In the genomic region with DNA sequence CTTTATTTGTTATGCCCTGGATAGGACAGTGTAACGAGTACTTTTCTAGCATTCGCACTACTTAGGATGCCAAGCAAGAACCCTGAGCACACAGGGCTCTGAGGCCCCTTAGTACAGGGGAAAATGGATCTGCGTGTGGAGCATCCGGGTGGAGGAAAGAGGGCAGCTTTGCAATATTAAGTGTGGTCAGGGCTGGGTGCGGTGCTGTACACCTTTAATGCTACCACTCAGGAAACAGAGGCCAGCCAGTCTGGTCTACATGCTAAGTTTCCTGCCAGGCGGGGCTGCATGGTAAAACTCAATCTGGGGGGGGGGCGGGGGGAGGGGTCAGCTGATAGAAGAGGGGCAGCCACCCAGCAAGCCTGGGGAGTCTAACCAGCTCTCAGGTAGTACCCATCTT, we compare ENCODE assay signal across 24 mouse cellular contexts. TPM values are rescaled to one million over a fixed set of nuclear protein-coding genes. Genes with fewer than 3 reads are reported as not detected.
DNase-seq lines count a peak whose midpoint lies in the region; ATAC-seq lines count a peak whose summit lies in the region.
"Had no signal": no experiment of that assay in that cellular context is flagged by ENCODE, and none has a peak within 500 bp of the region (broad histone marks: within the 10 kb centered on the region; RNA-seq: fewer than 3 reads in every experiment).

No protein-coding gene starts in this region.

- H3K27ac ChIP-seq in forebrain, embryonic 11.5 days (ENCODE audit: low read depth, low read length), result no peak overlapping the region
- H3K27ac ChIP-seq in forebrain, embryonic 15.5 days (replicated peaks), result no peak overlapping the region
- H3K27ac ChIP-seq in heart, embryonic 10.5 days, result peak overlapping the region; percentile 10; the same call in 1 of the 2 replicates
- 0 out of 2 replicates have a peak overlapping the region, but pooled peaks have one; percentile 28 for H3K27ac ChIP-seq in heart, embryonic 13.5 days (replicated peaks)
- H3K27ac ChIP-seq: embryonic facial prominence, embryonic 10.5 days; embryonic facial prominence, embryonic 12.5 days; forebrain, embryonic 12.5 days had no signal

- peaks cover 12% of the 10 kb centered on the region; the same call in 1 of the 2 replicates for H3K36me3 ChIP-seq in forebrain, embryonic 11.5 days (ENCODE audit: control insufficient read depth, insufficient read depth, low read length)
- H3K36me3 ChIP-seq in forebrain, embryonic 15.5 days, result peaks cover 32% of the 10 kb centered on the region
- peaks cover 29% of the 10 kb centered on the region for H3K36me3 ChIP-seq in heart, embryonic 10.5 days
- peaks cover 30% of the 10 kb centered on the region for H3K36me3 ChIP-seq in heart, embryonic 13.5 days

- no peaks in the 10 kb centered on the region for H3K27me3 ChIP-seq in forebrain, embryonic 11.5 days (ENCODE audit: control insufficient read depth, insufficient read depth, low read length)
- no peaks in the 10 kb centered on the region for H3K27me3 ChIP-seq in forebrain, embryonic 15.5 days
- H3K27me3 ChIP-seq in heart, embryonic 10.5 days (ENCODE audit: insufficient read depth, poor library complexity, severe bottlenecking), result no peaks in the 10 kb centered on the region
- no peaks in the 10 kb centered on the region for H3K27me3 ChIP-seq in heart, embryonic 13.5 days (replicated peaks)
- H3K27me3 ChIP-seq: CH12.LX; embryonic facial prominence, embryonic 12.5 days; forebrain, embryonic 12.5 days; Patski had no signal

- intact Hi-C loops in heart, postnatal 10 days (cut with DNase I), result no loop called here

- H3K4me1 ChIP-seq in forebrain, embryonic 11.5 days (replicated peaks; ENCODE audit: control insufficient read depth, insufficient read depth, low read length), result no peaks in the 10 kb centered on the region
- no peaks in the 10 kb centered on the region for H3K4me1 ChIP-seq in forebrain, embryonic 15.5 days
- H3K4me1 ChIP-seq in heart, embryonic 10.5 days, result peaks cover 26% of the 10 kb centered on the region
- peaks cover 29% of the 10 kb centered on the region for H3K4me1 ChIP-seq in heart, embryonic 13.5 days
- H3K4me1 ChIP-seq: embryonic facial prominence, embryonic 10.5 days; embryonic facial prominence, embryonic 12.5 days; forebrain, embryonic 12.5 days had no signal

- no peak overlapping the region for H3K4me3 ChIP-seq in forebrain, embryonic 11.5 days (ENCODE audit: low read depth, low read length)
- no peak overlapping the region for H3K4me3 ChIP-seq in forebrain, embryonic 15.5 days
- no peak overlapping the region for H3K4me3 ChIP-seq in heart, embryonic 10.5 days
- no peak overlapping the region for H3K4me3 ChIP-seq in heart, embryonic 13.5 days
- H3K4me3 ChIP-seq: embryonic facial prominence, embryonic 10.5 days; embryonic facial prominence, embryonic 12.5 days; forebrain, embryonic 12.5 days had no signal

- peak; percentile 19 for DNase-seq in forebrain, embryonic 11.5 days (ENCODE audit: low spot score)
- DNase-seq in heart, embryonic 10.5 days (ENCODE audit: low spot score), result peak; percentile 55
- DNase-seq in heart, postnatal 10 days, result no peak
- DNase-seq in heart, adult 9 months (ENCODE audit: low spot score in 2 of 2), result no peak
- DNase-seq: cerebellum, adult 11-12 months; cerebellum, adult 9-10 months had no signal

- H3K9me3 ChIP-seq in forebrain, embryonic 11.5 days (ENCODE audit: control insufficient read depth, low read length), result no peaks in the 10 kb centered on the region
- H3K9me3 ChIP-seq in forebrain, embryonic 15.5 days, result no peaks in the 10 kb centered on the region
- H3K9me3 ChIP-seq in heart, embryonic 10.5 days, result no peaks in the 10 kb centered on the region
- no peaks in the 10 kb centered on the region for H3K9me3 ChIP-seq in heart, embryonic 13.5 days
- H3K9me3 ChIP-seq: embryonic facial prominence, embryonic 10.5 days; embryonic facial prominence, embryonic 12.5 days; forebrain, embryonic 12.5 days; G1E had no signal

- 78% methylated on average over 7 of the region's 7 CpGs for WGBS in forebrain, embryonic 11.5 days
- 78% methylated on average over 6 of the region's 7 CpGs for WGBS in forebrain, embryonic 15.5 days
- 54% methylated on average over 7 of the region's 7 CpGs for WGBS in heart, embryonic 10.5 days
- WGBS in heart, embryonic 13.5 days, result 58% methylated on average over 7 of the region's 7 CpGs

- no peak overlapping the region for H3K4me2 ChIP-seq in forebrain, embryonic 11.5 days (ENCODE audit: low read depth, low read length, severe bottlenecking)
- H3K4me2 ChIP-seq in forebrain, embryonic 15.5 days (replicated peaks), result no peak overlapping the region
- no peak overlapping the region for H3K4me2 ChIP-seq in heart, embryonic 13.5 days
- H3K4me2 ChIP-seq: embryonic facial prominence, embryonic 12.5 days; forebrain, embryonic 12.5 days had no signal

- no peak overlapping the region for H3K9ac ChIP-seq in forebrain, embryonic 11.5 days (ENCODE audit: low read length)
- no peak overlapping the region for H3K9ac ChIP-seq in forebrain, embryonic 15.5 days (replicated peaks)
- no peak overlapping the region for H3K9ac ChIP-seq in heart, embryonic 13.5 days
- H3K9ac ChIP-seq: embryonic facial prominence, embryonic 12.5 days; forebrain, embryonic 12.5 days; forebrain, postnatal 0 days had no signal

- no peak for ATAC-seq in forebrain, embryonic 11.5 days (replicated peaks; ENCODE audit: low FRiP score)
- ATAC-seq in forebrain, embryonic 15.5 days (replicated peaks), result no peak
- no peak for ATAC-seq in heart, embryonic 13.5 days (ENCODE audit: extremely low read depth, insufficient number of reproducible peaks, low FRiP score, low TSS enrichment)
- ATAC-seq: forebrain, embryonic 14.5 days; forebrain, postnatal 0 days had no signal

RNA-seq across cellular contexts. Expression of a gene that starts 14.5 kb away (rescaled TPM):
- 46.1 and 49.7 TPM in 2 replicates for polyA plus RNA-seq in forebrain, embryonic 11.5 days (2014; fragmentation: Nextera tagmentation; extraction: Ambion mirVana)
- 51.0 and 54.5 TPM in 2 replicates for polyA plus RNA-seq in forebrain, embryonic 15.5 days (2015; fragmentation: Nextera tagmentation; extraction: Ambion mirVana)
- polyA plus RNA-seq in heart, embryonic 10.5 days (2016; fragmentation: Nextera tagmentation; extraction: Ambion mirVana), result 51.1 and 51.6 TPM in 2 replicates
- total RNA-seq in heart, postnatal 10 days (2021), result 10 to 100 TPM; 35.7 to 38.2 TPM
- polyA plus RNA-seq in heart, embryonic 13.5 days (2015; fragmentation: Nextera tagmentation; extraction: Ambion mirVana), result 56.6 and 60.5 TPM in 2 replicates

RNA-seq across cellular contexts. Expression of a gene that starts 49.4 kb away (rescaled TPM):
- not detected in 2 replicates for polyA plus RNA-seq in forebrain, embryonic 11.5 days (2014; fragmentation: Nextera tagmentation; extraction: Ambion mirVana)
- polyA plus RNA-seq in forebrain, embryonic 15.5 days (2015; fragmentation: Nextera tagmentation; extraction: Ambion mirVana), result 0.59 TPM in 1 of 2 replicates, not detected in the other
- 146 and 189 TPM in 2 replicates for polyA plus RNA-seq in heart, embryonic 10.5 days (2016; fragmentation: Nextera tagmentation; extraction: Ambion mirVana)
- total RNA-seq in heart, postnatal 10 days (2021), result 10 to 100 TPM; 77.5 to 93.1 TPM
- polyA plus RNA-seq in heart, embryonic 13.5 days (2015; fragmentation: Nextera tagmentation; extraction: Ambion mirVana), result 136 and 142 TPM in 2 replicates
- total RNA-seq: adrenal gland, adult 18-20 months; adrenal gland, adult 8-10 months; adrenal gland, postnatal 14 days; adrenal gland, postnatal 36 days; CH12.LX; G1E had no signal
- polyA plus RNA-seq: activated CD4-positive, CD25-positive, alpha-beta regulatory T cell, adult 4 months; CD4-positive, CD25-positive, alpha-beta regulatory T cell, adult 4 months; cerebellum, adult 2 months; cortical plate, adult 2 months; forebrain, embryonic 12.5 days; forebrain, embryonic 14.5 days; forebrain, postnatal 0 days; G1E; Patski had no signal

Comparison
In these comparisons a context has a peak if more than half of its experiments do, and no peak if none do; other contexts are left out.
1. DNase-seq: peak in forebrain, embryonic 11.5 days (single experiment) and heart, embryonic 10.5 days (single experiment); none in heart, postnatal 10 days (0 of 2) and heart, adult 9 months (0 of 2).
2. H3K27ac ChIP-seq: peak in heart, embryonic 10.5 days (single experiment) and heart, embryonic 13.5 days (single experiment); none in forebrain, embryonic 11.5 days (single experiment) and forebrain, embryonic 15.5 days (single experiment).
3. RNA of a gene that starts 49.4 kb away (polyA plus RNA-seq): 146 to 189 TPM in heart, embryonic 10.5 days and 136 to 142 TPM in heart, embryonic 13.5 days; not detected in forebrain, embryonic 11.5 days and 0.59 TPM in forebrain, embryonic 15.5 days; every median in the first group is over 10 times any median in the second.